Mouse (Mus musculus) embryo, embryonic 9.5 days (tissue): ENCODE results near the gene Cpa4.

Source experiments
- DNase-seq: peaks from one replicate; pipeline ENCODE4 v3.0.0-alpha.2; 2017; ENCODE audit errors: extremely low spot score

Gene Cpa4

GRCm38 (mm10) chr6:30568069-30568468 is at the start of gene Cpa4:
TSS of gene Cpa4 (plus strand) at chr6:30568369.
- no peak for DNase-seq

GRCm38 (mm10) chr6:30520400-30520799 is 47.8 kb upstream of the Cpa4 start:
- DNase-seq: no peak

DNA sequence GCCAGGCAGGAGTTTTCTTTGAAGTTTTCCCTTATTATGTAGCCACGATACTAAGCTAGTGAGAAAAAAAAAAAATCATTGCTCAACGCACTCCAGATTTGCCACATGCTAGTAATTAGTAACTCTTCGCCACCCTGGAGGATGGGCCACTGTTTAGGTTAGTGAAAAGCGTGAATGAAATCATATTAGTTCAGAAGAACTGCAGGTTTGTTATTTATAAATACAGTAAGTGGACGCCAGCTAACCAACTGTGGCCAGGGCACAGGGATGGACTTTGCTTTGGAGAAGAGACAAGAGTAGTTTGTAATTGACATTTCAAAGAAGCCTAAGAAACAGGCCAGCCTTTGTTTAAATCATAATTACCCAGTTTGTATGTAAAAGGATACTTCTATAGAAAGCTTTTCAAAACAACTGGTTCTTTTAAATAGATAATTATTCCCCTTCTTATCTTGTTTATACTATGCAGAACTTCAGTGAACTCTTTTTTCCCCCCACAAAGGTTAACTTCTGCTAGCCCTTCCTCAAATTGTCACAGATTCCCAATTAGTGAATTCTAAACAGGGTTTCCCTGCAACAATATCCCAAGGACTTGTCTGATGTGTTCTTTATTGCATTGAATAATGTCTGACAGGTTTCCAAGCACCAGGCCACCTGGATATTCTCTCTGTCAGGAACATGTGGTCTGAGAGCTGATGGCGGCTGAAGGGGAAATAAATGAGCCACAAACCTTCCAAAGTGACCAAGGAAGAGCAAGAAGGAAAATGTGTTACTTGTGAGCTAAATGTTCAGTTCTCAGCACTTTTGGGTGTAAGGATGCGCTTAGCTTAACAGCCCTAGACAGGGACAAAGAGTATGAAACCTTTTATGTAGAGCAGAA is 42.5 kb upstream of the Cpa4 start:
- peak; percentile 62 for DNase-seq

DNA sequence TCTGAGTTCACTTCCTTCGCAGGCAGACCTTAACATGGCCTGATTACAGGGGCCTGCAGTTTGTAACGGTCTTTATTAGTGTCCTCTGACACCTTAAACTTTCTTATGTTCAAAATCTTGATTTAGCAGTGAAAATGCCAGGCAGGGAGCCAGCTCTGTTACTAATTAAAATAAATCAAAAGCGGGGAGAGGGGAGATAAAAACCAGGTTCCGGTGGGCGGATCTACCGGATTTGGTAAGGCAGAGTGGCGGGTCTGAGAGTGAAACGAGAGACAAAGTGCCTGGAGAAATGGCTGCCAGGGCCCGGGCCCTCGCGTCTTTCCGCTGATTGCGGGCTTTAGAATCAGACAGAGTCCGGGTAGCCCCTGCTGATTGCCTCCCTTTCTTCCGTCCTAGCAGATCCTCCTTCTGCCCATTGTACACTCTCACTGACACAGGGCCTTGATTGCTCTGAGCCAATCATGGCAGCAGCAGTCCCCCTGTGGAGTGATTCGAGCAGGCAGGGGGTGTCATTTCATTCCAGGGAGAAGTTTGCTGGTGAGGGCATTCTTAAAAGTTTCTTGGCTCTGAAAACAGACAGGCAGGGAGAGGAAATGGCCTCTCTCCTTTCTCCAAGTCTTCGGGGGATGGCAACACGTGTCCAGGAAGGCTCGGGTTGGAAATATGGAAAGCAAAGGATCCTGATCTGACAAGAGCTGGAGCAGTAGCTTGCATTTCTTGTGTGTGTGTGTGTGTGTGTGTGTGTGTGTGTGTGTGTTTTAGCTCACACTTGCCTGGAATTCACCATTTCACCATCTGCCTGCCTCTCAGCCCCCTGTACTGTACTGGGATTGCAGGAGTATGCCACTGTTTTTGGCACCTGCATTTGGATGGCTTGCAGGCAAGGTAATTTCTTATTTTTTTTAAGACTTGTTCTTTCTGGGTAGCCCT is 41.3 kb upstream of the Cpa4 start:
- peak; percentile 75 for DNase-seq

DNA sequence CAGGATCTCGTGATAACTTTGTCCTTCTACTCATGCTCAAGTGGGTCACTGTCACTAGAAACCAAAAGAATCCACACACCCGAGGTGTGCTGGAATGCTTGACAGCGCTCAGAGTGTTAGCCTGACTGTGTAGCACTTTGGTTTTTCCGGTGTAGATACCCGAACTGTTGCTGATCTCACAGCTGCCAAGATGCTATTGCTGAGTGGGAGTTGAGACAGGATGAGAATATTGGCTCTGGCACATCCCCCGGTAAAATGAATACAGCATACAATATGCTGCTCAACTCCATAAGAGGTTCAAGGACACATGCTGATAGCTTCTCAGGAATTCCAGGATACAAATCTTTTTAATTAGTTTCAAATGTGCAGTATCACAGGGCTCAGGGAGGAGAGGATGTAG is 39.4 kb upstream of the Cpa4 start:
- DNase-seq: no peak

- no peak for DNase-seq
These were observed 32.8 kb upstream of the Cpa4 start for GRCm38 (mm10) chr6:30535340-30535739.

DNA sequence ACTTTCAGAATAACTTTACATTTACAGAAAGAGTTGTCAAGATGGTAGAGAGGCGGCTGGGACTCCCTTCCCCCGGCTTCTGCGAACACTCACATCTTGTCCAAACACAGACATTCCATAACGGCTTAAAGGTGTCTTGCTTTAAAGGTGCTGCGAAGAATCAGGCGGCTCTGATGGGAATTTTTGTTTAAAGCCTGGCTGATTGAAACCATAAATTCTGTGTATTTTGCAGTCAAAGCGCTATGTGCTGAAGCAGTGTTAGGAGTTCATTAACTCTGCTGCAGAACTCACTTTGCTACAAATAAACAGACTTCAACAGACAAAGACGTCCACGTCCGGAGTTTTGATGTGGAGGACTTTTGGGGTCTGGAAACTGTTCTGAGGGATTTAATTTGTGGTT is 29.9 kb upstream of the Cpa4 start:
- DNase-seq: no peak

GRCm38 (mm10) chr6:30538800-30539199 is 29.4 kb upstream of the Cpa4 start:
- DNase-seq: no peak

DNA sequence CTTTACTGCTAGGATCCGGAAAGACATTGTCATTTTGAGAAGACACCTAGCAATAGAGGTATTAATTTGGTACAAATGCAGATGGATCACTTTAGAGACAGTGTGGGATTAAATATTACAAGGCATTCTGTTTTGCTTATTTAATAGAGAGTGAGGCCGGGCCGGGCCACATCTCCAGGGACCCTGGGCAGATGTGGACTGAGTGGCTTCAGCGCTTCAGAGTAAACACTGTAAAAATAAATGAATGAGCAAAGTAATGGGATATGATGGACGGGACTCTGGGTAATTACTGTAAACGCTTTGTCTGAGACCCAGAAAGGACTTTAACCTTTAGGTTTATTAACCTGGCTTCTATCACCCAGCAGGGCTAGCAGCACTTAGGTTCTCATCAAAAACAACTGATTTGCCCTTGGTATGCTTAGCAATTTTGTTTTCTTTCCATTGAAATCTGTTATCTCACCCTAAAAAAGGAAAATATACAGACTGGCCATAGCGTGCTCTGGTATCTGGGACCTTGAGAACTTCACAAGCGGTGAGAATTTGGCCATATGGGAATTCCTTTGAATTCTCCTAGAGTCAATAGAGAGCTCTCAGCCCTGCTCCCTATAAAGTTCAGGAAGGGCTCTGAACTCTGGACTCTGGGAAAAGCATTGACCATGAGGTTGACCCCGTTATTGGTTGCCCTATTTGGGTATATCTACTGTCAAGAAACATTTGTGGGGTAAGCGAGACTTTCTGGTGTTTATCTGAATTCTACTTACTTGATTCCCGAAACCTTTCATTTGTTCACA is 27.0 kb upstream of the Cpa4 start, which contains the start of gene Cpa2:
Gene Cpa2 (plus strand): TSS at position 574 of the 791 bp plus-strand sequence.
- DNase-seq: no peak

GRCm38 (mm10) chr6:30542277-30542676 is 25.9 kb upstream of the Cpa4 start:
- DNase-seq: no peak

- no peak for DNase-seq
These were observed 25.1 kb upstream of the Cpa4 start for GRCm38 (mm10) chr6:30543077-30543476.

DNA sequence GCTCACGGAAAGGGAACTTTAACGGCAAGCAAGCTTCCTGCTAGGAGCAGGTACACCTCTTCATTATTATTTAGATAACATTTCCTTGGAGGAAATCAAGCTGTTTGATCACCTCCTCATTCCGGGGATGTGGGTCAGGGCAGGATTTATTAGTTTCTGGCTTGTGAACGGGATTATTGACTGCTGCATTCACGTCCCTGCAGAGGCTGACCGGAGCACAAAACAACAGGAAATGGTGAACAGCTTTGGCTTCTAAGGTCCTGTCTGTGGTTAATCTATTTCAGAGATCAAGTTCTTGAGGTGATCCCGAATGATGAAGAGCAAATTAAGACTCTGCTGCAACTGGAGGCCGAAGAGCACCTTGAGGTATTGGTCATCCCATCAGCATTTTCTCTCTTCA is 24.3 kb upstream of the Cpa4 start:
- DNase-seq: no peak

DNA sequence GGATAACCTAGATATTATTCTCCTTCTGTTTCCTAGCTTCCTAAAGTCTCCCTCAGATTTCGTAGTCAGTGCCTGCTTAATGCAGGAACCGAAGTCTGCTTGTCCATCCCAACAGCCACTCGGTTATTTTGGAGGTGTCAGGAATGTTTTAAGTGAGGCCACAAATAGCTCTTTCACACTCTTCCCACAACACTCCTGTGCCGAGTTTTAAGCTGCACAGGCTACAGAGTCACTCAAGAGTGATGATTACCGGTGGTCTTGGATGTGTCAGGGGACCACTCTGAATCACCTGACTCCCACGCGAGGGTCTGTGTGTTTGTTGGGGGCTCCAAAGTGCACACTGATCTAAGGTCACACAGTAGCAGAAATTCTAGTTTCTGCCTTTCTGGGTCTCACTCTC is 22.5 kb upstream of the Cpa4 start:
- no peak for DNase-seq

- DNase-seq: peak; percentile 77
These were observed 21.4 kb upstream of the Cpa4 start for GRCm38 (mm10) chr6:30546571-30547273.

DNA sequence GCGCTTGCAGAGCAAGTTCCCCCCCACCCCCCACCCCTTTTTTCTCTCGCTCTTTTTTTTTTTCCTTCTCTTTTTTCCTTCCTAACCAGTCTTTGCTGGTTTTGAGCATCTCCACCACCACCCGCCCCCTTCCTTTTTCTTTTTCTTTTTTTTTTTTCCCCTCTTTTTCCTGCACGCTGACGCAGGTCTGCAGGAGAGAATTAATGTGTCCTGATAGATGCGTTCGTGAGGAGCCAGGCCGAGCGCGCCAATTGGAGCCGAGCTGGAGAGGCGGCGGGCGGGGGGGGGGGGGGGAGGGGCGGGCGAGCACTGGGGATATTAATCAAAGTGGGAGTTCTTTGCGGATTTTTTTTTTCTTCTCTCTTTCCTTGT is 20.9 kb upstream of the Cpa4 start:
- DNase-seq: peak; percentile 74

DNA sequence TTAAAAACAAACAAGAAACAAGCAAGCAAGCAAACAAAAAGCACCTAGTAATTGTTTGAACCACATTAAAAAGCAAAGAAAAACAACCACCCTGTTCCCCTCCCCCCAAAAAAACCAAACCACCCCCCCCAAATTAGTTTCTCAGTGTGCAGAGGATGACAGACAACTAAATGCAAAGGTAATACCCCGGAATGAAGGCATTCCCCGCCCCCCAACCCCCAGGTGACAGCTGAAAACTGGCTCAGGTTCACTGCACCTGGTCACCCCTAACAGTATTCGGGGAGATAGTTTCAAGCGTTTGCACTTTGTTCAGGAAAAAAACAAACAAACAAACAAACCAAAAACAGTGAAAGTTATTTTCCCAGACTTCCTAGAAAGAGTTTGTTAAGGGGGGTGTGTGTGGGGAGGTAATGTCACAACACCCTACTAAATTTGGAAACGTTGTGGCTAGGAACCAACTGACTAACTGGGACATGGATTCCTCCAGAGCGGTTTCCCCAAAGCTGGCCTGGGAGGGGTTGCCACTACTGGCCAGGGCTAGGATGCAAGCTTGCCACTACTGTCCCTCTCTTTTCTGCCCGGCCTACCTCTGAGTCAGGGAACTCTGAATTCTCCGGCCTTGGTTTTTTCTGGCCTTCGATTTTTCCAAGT is 20.4 kb upstream of the Cpa4 start:
- no peak for DNase-seq

GRCm38 (mm10) chr6:30549231-30549761 is 18.9 kb upstream of the Cpa4 start:
- DNase-seq: peak; percentile 80

- peak; percentile 29 for DNase-seq
These were observed 17.5 kb upstream of the Cpa4 start for GRCm38 (mm10) chr6:30550496-30551192.

- DNase-seq: no peak
These were observed 17.0 kb upstream of the Cpa4 start for GRCm38 (mm10) chr6:30551193-30551515.
